Mouse (Mus musculus) forebrain, embryonic 15.5 days (tissue): ENCODE measurements around the gene Hacl1. TPM values are rescaled to one million over a fixed set of nuclear protein-coding genes. Genes with fewer than 3 reads are reported as not detected.

Experiments used
- ATAC-seq: fragments of 200-750 bp; cut with Nextera tagmentation; replicated peaks from 2 replicates; pipeline ENCODE4 v1.8.0; 2017; ENCODE audit warnings: mild to moderate bottlenecking, moderate TSS enrichment, moderate library complexity
- H3K27ac ChIP-seq: fragments of 300-500 bp; sonication (generic); replicated peaks from 2 replicates; pipeline ENCODE4 v1.5.1; 2015; ENCODE audit warnings: mild to moderate bottlenecking, inconsistent platforms
- H3K27me3 ChIP-seq: fragments of 300-500 bp; sonication (generic); 2 replicates; pipeline ENCODE4 v1.6.1; 2015; ENCODE audit warnings: inconsistent platforms
- H3K36me3 ChIP-seq: fragments of 300-500 bp; sonication (generic); 2 replicates; pipeline ENCODE4 v1.6.1; 2015; ENCODE audit warnings: mild to moderate bottlenecking, inconsistent platforms
- H3K4me1 ChIP-seq: fragments of 300-500 bp; sonication (generic); 2 replicates; pipeline ENCODE4 v1.6.1; 2015; ENCODE audit warnings: inconsistent platforms
- H3K4me2 ChIP-seq: fragments of 300-500 bp; sonication (generic); replicated peaks from 2 replicates; pipeline ENCODE4 v1.6.1; 2015; ENCODE audit warnings: mild to moderate bottlenecking, inconsistent platforms
- H3K4me3 ChIP-seq: fragments of 300-500 bp; sonication (generic); 2 replicates; pipeline ENCODE4 v1.5.1; 2015; ENCODE audit warnings: mild to moderate bottlenecking, inconsistent platforms
- H3K9ac ChIP-seq: fragments of 300-500 bp; sonication (generic); replicated peaks from 2 replicates; pipeline ENCODE4 v1.6.1; 2015; ENCODE audit warnings: mild to moderate bottlenecking, inconsistent platforms
- H3K9me3 ChIP-seq: fragments of 300-500 bp; sonication (generic); 2 replicates; pipeline ENCODE4 v1.6.1; 2016; ENCODE audit warnings: inconsistent platforms
- WGBS: fragments of 180-500 bp; shearing (Covaris S2); methylation state at CpG from one replicate; pipeline ENCODE4 v1.1.7; 2015; ENCODE audit warnings: mixed read lengths; 5-methylcytosine and 5-hydroxymethylcytosine counted together
- polyA plus RNA-seq: library from polyadenylated mRNA; unstranded; fragments of >200 nt; fragmentation: Nextera tagmentation; extraction: Ambion mirVana; gene quantifications from 2 replicates; pipeline ENCODE4 v1.2.1, GENCODE M21; 2015

Hacl1 gene
- polyA plus RNA-seq, 1 experiment from 2014 or later: 9.3 TPM

DNA sequence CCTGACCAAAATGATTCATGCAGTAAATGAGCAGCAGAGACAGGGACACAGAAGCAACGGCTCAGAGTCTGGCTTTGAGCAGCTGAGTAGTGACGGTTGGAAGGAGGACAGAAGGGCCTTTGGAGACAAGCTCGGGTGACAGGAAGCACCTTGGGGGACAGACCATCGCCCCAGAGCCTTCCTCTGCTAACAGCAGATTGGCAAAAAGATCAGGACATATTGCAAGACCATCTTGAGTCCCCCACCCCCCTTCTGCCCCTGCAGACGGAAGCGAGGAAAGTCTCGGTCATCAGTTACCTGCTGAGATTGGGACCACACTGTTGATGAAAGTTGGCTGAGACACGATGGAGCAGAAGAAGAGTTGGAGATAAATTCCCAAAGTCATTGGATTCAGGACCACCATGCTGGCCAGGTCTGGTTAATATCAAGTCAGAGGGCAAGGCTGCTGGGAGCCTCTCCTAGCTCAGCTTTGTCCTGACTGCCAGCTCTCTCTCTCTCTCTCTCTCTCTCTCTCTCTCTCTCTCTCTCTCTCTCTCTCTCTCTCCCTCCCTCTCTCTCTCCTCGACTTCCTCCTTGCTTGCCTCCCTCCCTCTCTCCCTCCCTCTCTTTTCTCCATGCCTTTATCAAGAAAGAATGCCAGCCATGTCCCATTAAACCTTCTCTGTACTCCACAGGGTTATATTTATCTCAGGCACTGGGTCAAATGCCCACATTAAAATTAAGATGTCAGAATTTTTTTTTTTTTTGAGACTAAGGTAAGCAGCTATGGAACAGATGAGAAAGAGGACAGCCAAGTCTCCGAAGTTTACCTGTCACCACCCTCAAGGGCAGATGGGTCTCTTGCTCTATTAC, 64.0 kb downstream of the Hacl1 start:
- Histone ChIP-seq H3K9ac (no peak overlapping the region), H3K4me3 (no peak overlapping the region), H3K4me2 (no peak overlapping the region), H3K9me3 (no peaks in the 10 kb centered on the region), H3K27ac (no peak overlapping the region), H3K4me1 (no peaks in the 10 kb centered on the region), H3K27me3 (no peaks in the 10 kb centered on the region), H3K36me3 (no peaks in the 10 kb centered on the region)
- WGBS: 66% methylated on average over 10 of the region's 10 CpGs
- ATAC-seq: no peak

DNA sequence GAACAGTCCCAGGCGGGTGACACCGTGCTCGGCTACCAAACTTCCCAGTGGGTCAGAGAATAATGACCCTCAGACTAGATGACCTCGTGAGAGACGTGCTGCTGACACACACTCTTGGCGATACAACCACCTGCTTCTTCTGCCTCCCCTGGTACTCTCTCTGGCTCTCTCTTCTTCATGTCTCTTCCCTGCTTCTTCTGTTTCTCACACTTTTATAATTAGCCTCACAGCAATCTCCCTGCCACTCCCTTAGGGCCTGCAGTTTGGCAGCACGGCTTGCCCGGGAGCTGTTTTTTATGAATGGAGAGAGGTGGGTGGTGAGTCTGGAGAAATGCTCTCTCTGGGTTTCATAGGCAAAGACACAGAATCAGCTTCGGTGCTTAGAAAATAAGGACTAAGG, 65.2 kb downstream of the Hacl1 start:
- ATAC-seq: no peak
- H3K4me3 ChIP-seq: no peak overlapping the region
- H3K27ac ChIP-seq: no peak overlapping the region
- no peaks in the 10 kb centered on the region for H3K9me3 ChIP-seq
- H3K4me2 ChIP-seq: no peak overlapping the region
- no peaks in the 10 kb centered on the region for H3K27me3 ChIP-seq
- H3K4me1 ChIP-seq: no peaks in the 10 kb centered on the region
- no peak overlapping the region for H3K9ac ChIP-seq
- H3K36me3 ChIP-seq: no peaks in the 10 kb centered on the region
- 88% methylated on average over 9 of the region's 9 CpGs for WGBS

- H3K4me1 ChIP-seq: no peaks in the 10 kb centered on the region
- no peak overlapping the region for H3K4me2 ChIP-seq
- H3K4me3 ChIP-seq: no peak overlapping the region
- no peak overlapping the region for H3K27ac ChIP-seq
- no peaks in the 10 kb centered on the region for H3K36me3 ChIP-seq
- no peaks in the 10 kb centered on the region for H3K9me3 ChIP-seq
- ATAC-seq: no peak
- no peak overlapping the region for H3K9ac ChIP-seq
- H3K27me3 ChIP-seq: no peaks in the 10 kb centered on the region
- WGBS: 91% methylated on average over 18 of the region's 18 CpGs
Measured at GRCm38 (mm10) chr14:31574903-31575665, 66.0 kb downstream of the Hacl1 start.

DNA sequence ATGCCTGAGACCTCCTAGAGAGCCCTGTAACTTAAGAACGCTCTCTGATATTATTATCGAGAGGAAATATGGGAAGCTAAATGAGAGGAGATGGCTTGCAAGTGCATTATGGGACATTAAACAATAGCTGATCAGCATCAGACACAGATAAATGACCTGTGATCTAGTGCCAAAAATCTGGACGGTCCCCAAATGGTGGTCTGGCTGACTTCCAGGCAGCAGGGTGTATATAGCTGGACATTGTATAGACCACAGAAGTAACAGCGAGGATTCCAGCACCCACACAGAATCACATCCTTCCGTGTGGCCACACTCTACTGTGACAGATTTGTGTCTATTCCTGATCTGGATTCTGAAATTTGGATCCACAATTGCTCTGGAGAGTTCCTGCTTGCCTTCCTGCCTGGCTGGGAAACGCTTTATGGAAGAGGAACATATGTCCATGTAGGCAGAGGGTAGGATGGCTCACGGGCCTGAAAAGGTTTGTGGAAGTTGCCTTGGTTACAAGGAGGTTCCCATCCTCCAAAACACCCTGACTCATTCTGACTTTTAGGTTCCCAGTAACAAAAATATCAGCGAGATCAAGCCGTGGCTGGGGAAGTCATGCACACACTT, 68.4 kb downstream of the Hacl1 start:
- Histone ChIP-seq H3K4me3 (no peak overlapping the region), H3K4me2 (no peak overlapping the region), H3K4me1 (0 out of 2 replicates have a peak, but pooled peaks cover 3% of the 10 kb centered on the region), H3K9me3 (no peaks in the 10 kb centered on the region), H3K9ac (no peak overlapping the region), H3K36me3 (no peaks in the 10 kb centered on the region), H3K27ac (no peak overlapping the region), H3K27me3 (no peaks in the 10 kb centered on the region)
- 78% methylated on average over 9 of the region's 9 CpGs for WGBS
- ATAC-seq: no peak

DNA sequence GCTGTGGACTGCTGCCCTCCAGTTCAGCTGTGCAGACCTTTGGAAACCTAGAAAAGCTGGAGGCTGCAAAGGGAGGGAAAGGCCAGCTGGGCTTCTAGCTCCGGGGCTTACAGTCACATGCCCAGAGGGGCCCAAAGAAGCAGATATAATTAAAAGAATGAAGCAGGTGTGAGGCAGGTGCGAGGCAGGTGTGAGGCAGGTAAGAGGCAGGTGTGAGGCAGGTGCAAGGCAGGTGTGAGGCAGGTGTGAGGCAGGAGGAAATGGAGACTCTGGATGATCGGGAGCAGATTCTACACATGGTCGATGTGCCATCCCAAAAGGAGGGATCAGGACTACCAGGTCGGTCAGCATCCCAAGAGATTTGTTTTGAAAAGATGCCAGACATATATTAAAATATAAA, 69.7 kb downstream of the Hacl1 start:
- WGBS: 94% methylated on average over 5 of the region's 5 CpGs
- Histone ChIP-seq H3K27me3 (no peaks in the 10 kb centered on the region), H3K9ac (no peak overlapping the region), H3K9me3 (no peaks in the 10 kb centered on the region), H3K36me3 (no peaks in the 10 kb centered on the region), H3K4me2 (no peak overlapping the region), H3K4me3 (no peak overlapping the region), H3K27ac (no peak overlapping the region), H3K4me1 (0 out of 2 replicates have a peak, but pooled peaks cover 3% of the 10 kb centered on the region)
- no peak for ATAC-seq

DNA sequence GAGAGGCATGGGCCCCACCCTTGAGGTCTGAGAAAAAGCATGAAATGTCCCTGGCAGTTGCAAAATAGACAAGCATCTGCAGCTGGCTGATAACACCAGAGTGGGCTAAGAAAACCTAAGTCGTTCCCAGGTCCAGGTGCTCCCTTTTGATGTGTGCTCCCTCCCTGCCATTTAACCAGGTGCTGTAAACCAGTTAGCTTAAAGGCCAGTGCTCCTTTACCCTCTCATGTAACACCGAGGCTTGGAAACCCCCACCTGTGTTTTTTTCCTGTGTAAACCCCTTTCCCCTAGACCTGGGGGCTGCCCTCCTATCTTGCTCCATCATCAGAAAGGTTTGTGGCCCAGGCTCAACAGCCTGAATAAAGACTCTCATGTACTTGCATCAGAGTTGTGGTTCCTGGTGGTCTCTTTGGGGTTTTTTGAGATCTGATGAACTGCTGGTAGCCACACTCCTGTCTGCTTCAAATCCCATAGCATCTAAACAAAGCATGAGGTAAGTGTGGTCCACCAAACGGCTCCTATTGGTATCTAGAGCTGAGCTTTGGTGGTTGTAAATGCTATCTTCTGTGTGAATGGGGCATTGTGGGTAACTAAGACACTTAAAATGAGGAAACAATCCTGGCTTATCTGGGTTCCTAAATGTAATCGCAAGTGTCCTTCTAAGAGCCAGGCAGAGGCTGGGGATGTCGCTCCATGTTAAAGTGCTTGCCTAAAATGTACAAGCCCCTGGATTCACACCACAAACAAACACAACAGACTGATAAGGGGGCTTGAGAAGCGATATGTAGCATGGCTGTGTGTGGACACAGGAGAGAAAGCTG, 70.7 kb downstream of the Hacl1 start:
- no peak overlapping the region for H3K4me2 ChIP-seq
- H3K4me3 ChIP-seq: no peak overlapping the region
- 86% methylated on average over 6 of the region's 6 CpGs for WGBS
- no peaks in the 10 kb centered on the region for H3K27me3 ChIP-seq
- no peak overlapping the region for H3K27ac ChIP-seq
- H3K36me3 ChIP-seq: no peaks in the 10 kb centered on the region
- H3K9ac ChIP-seq: no peak overlapping the region
- ATAC-seq: no peak
- H3K4me1 ChIP-seq: 0 out of 2 replicates have a peak, but pooled peaks cover 3% of the 10 kb centered on the region
- no peaks in the 10 kb centered on the region for H3K9me3 ChIP-seq

GRCm38 (mm10) chr14:31569151-31569631, 71.9 kb downstream of the Hacl1 start:
- H3K9ac ChIP-seq: no peak overlapping the region
- no peak overlapping the region for H3K4me3 ChIP-seq
- H3K4me2 ChIP-seq: no peak overlapping the region
- no peaks in the 10 kb centered on the region for H3K36me3 ChIP-seq
- H3K4me1 ChIP-seq: 0 out of 2 replicates have a peak, but pooled peaks cover 3% of the 10 kb centered on the region
- WGBS: 62% methylated on average over 7 of the region's 7 CpGs
- ATAC-seq: no peak
- no peaks in the 10 kb centered on the region for H3K9me3 ChIP-seq
- no peak overlapping the region for H3K27ac ChIP-seq
- H3K27me3 ChIP-seq: no peaks in the 10 kb centered on the region

DNA sequence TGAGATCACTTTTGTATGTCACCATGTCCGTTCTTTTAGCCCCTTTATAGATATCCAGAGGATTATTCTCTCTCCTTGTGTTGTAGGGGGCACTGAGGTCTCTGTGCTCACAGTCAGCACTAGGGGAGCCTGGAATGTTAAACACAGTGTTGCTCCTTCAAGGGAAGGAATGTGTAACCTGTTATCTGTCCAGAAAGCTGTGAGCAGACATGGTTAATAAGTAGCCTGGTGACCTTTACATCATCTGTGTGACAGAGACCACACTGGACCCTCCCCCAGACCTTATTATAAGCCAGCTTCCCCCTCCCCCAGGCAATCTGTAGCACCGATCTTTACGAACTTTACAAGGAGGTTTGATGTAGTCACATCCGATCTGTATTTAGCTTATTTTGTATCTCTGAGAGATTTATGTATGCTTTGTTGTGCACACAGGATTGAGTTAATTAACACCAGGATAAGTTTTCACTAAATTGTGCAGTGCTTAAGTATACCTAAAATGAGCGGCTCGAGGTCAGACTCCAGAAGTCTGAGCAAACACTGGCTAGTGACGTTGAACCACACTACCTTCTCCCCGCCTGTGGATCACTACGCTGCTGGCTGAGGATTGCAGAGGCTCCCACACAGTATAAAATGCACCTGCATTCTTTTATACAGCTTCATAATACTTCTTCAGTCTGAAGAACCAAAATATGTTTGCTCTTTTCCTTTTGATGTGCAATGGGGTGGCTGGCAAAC, 75.4 kb downstream of the Hacl1 start:
- Histone ChIP-seq H3K27ac (no peak overlapping the region), H3K4me2 (no peak overlapping the region), H3K9me3 (no peaks in the 10 kb centered on the region), H3K4me3 (no peak overlapping the region), H3K36me3 (no peaks in the 10 kb centered on the region), H3K9ac (no peak overlapping the region), H3K4me1 (0 out of 2 replicates have a peak, but pooled peaks cover 3% of the 10 kb centered on the region), H3K27me3 (no peaks in the 10 kb centered on the region)
- 71% methylated on average over 9 of the region's 9 CpGs for WGBS
- ATAC-seq: no peak

DNA sequence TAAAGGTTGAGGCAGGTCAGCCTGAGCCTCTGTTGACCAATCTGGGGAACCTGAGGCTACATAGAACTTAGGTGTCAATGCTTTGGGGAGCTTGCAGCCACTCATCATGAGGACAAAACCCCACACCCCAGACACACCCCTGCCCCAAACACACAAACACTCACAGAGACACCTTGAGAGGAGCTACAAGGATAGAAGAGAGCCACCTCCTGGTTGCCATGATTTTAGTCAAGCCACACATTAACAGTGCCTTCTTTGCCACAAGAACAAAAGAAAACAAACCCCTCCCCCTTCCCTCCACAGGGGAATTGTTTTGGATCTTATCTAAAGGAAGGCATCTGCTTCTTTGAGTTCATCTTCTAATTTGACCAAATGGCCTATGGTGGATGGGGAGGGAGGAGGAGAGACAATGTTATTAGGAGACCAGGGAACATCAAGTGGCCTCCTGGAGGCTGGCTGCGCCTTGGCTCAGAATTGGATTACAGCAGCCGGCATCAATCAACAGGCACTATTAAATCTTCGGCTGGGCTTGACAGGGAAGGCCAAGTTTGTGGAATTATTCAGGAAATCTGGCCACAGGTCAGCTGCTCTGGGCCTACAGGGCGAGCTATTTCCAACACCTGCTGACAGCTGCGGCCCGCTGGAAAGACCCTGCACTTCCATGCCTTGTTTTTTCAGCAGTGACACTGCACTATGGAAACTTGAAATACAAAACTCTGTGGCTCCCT, 76.5 kb downstream of the Hacl1 start:
- H3K9me3 ChIP-seq: no peaks in the 10 kb centered on the region
- no peak overlapping the region for H3K9ac ChIP-seq
- no peak overlapping the region for H3K27ac ChIP-seq
- no peaks in the 10 kb centered on the region for H3K36me3 ChIP-seq
- 0 out of 2 replicates have a peak, but pooled peaks cover 3% of the 10 kb centered on the region for H3K4me1 ChIP-seq
- ATAC-seq: no peak
- H3K27me3 ChIP-seq: no peaks in the 10 kb centered on the region
- H3K4me3 ChIP-seq: no peak overlapping the region
- no peak overlapping the region for H3K4me2 ChIP-seq
- WGBS: 44% methylated on average over 6 of the region's 6 CpGs

DNA sequence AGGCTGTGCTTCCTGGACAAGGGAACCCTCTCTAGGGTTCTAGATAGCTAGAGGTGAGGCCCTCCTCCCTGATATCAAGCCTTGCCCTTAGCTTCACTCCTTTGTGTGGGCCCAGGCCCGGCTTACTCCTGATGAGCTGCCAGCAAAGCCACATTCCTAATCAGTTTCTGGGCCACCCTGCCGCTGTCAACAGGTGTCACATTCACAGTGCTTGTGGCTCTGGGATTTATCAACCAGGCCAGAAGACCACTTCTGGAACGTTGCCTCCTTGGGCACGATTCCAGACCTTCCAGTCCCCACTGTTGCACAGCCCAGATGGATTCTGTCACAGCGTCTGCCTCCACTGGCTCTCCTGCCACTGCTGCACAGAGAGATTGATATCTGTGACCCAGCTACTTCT, 80.2 kb downstream of the Hacl1 start:
- Histone ChIP-seq H3K4me3 (no peak overlapping the region), H3K36me3 (no peaks in the 10 kb centered on the region), H3K27ac (no peak overlapping the region), H3K27me3 (no peaks in the 10 kb centered on the region), H3K9ac (no peak overlapping the region), H3K4me2 (no peak overlapping the region), H3K4me1 (no peaks in the 10 kb centered on the region), H3K9me3 (no peaks in the 10 kb centered on the region)
- no peak for ATAC-seq
- WGBS: 58% methylated on average over 5 of the region's 5 CpGs
